Mouse (Mus musculus): ENCODE measurements around the gene Gtpbp10. TPM values are rescaled to one million over a fixed set of nuclear protein-coding genes. Genes with fewer than 3 reads are reported as not detected.
A peak's percentile ranks its signal among the peaks of the same experiment; 100 is the strongest.

Gene Gtpbp10
- 10 to 100 TPM; 10.6 to 13.6 TPM for polyA plus RNA-seq (2017; shearing (Covaris generic))

DNA sequence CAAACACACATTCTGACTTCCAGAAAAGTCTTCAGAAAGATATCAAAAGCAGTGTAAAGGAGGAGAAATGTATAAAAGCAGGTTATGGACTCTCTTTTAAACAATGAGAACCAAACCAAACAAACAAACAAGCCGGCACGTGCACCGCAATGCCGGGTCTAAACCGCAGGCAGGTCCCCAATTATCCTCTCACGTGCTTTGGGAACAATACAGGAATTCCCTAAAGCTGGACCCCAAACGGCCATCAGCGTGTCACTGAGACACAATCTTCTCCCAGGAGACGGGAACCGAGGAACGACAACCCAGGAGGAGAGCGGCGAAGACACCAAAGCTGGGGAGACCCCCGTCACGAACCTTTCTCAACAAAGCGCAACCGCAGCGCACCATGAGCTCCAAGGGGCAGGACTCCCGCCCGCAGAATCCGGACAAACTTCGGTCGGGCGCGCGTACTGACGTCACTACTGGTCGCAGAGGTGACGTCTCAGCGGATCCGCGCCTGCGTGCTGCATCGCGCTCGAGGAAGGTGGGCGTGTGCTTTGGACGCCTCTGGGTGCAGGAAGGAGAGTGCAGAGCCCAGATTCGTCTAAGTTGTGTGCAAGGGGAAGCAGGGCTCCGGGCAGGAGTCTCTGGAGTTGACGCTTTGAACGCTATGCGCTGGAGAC, at the start of gene Gtpbp10:
Gene Gtpbp10, minus strand, starts transcription at position 460 of the 662 bp plus-strand sequence.
- peak; percentile 94 for ATAC-seq

- no peak for ATAC-seq
Measured at GRCm38 (mm10) chr5:5587686-5588085, 28.3 kb upstream of the Gtpbp10 start.

GRCm38 (mm10) chr5:5573749-5574317, 14.5 kb upstream of the Gtpbp10 start, which contains the start of gene Gm8773:
Gene Gm8773 (plus strand): TSS chr5:5573799.
- ATAC-seq, result no peak

DNA sequence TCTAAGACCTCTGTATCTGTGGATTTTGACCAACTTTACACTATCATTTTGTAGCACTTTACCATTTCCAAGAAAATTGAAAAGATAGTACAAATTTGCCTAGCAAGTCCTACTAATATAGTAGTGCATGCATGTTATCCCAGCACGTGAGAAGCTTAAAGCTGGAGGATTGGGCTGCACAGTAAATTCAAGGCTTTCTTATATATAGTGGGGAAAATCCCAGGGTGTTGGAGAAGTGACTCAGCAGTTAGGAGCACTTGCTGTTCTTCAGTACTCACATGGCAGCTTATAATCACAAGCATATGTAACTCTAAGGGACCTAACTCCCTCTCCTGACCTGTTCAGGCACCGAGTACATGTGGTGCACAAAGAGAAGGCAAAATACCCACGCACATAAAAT, 3.1 kb upstream of the Gtpbp10 start:
- ATAC-seq, result no peak

DNA sequence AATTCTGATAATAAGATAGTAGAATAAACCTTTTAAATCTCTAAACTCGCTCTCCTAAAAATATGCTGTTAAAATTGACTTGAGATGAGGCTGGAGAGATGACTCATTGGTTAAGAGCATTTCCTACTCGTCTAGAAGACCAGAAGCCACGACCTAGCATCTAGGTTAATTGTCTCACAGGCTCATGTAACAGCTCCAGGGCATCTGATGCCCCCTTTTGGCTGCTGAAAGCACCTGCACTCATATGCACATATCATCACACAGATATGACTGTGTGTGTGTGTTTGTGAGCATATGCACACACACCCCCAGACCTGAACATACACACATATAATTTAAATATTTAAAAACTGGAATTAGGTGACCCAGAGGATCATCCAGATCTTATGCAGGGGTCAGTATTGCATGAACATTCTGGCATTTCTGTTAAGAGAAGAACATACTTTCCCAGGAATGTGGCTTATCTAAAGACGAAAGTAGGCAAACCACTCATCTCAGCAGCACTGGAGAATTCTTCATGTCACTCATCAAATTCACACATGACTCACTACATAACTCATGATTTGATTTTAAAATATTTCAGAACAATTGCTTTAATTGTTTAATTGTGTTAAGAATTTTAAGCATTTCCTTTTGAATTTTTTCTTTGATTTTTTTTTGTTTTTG, 1.8 kb upstream of the Gtpbp10 start:
- ATAC-seq, result no peak

GRCm38 (mm10) chr5:5559798-5560197, 460 bp upstream of the Gtpbp10 start:
- ATAC-seq, result no peak

DNA sequence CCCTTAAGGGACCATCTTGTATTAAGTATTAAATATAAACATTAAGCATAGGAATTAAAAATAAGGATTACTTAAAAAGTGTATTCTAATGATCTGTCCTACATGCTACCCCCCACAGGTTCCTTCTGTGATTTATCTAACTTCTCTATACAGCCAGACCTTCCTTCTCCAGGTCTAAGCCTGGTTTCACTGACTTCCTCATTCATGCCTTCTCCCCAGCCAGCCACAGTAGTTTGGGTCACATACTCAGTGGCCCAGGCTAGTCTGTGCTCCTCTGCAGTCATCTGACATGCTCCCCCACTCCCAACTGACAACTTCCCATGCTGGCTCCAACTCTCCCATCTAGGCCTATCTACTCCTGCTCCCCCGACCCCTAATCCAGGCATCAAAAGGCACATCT, 8.2 kb downstream of the Gtpbp10 start:
- ATAC-seq, result no peak

DNA sequence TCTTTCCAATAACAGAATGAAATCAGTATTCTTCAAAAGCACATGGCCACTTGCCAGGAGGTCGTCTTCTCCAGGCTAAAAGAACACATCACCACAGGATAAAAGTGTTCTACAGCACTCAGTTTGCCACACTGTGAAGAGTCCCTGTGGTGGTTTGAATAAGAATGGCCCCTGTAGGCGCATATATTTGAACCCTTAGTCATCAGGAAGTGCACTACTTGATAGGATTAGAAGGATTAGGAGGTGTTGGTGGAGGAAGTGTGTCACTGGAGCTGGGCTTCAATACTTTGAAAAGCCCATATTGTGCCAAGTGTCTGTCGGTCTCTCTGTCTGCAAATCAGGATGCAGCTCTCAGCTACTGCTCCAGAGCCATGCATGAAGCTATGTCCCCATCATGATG, 19.0 kb downstream of the Gtpbp10 start:
- ATAC-seq, result no peak

- no peak for ATAC-seq
Measured at GRCm38 (mm10) chr5:5539771-5540170, 19.6 kb downstream of the Gtpbp10 start.

GRCm38 (mm10) chr5:5536131-5536530, 23.2 kb downstream of the Gtpbp10 start:
- ATAC-seq, result no peak

GRCm38 (mm10) chr5:5533656-5534420, 25.5 kb downstream of the Gtpbp10 start:
- ATAC-seq, result no peak

GRCm38 (mm10) chr5:5515411-5515810, 43.9 kb downstream of the Gtpbp10 start:
- ATAC-seq, result no peak

GRCm38 (mm10) chr5:5514196-5515076, 44.9 kb downstream of the Gtpbp10 start, which contains the start of gene Cldn12:
Gene Cldn12 (minus strand): TSS chr5:5514958.
- peak; percentile 82 for ATAC-seq

DNA sequence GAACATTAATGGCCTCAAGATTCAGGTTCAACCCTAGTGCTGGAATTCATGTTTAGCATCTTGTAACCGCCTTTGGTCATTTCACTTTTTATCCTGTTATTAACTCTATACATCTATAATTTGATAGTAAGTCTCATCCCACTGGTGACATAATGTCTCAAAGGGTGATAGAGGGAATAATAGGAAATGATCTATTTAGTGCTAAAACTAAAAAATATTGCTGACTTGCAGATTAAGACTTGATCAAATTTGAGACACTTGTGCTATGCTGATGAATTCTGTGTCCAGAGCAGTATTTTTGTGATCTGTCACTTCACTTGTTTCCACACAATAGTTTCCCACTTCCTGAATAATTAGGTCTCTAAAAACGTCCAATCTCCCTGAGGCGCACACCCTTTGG, 47.9 kb downstream of the Gtpbp10 start:
- no peak for ATAC-seq

DNA sequence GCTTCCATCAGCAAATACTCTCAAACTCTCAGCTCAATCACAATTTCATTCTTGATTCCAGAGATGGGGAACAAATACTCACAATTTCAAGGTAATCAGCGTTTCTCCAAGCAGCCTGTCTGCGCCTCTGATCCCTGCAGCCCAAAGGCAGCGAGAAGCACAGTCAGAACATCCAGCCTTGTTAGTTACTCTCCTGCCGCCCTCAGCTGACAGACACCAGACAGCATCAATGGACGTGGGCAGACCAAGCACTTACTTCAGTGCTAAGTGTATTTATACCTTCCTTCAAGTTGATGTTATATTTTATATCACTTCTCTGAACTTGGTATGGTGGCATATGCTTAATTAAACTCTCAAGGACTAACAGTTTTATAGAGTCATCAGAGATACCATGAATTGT, 48.3 kb downstream of the Gtpbp10 start:
- no peak for ATAC-seq

GRCm38 (mm10) chr5:5510304-5510887, 48.9 kb downstream of the Gtpbp10 start:
- ATAC-seq, result no peak

DNA sequence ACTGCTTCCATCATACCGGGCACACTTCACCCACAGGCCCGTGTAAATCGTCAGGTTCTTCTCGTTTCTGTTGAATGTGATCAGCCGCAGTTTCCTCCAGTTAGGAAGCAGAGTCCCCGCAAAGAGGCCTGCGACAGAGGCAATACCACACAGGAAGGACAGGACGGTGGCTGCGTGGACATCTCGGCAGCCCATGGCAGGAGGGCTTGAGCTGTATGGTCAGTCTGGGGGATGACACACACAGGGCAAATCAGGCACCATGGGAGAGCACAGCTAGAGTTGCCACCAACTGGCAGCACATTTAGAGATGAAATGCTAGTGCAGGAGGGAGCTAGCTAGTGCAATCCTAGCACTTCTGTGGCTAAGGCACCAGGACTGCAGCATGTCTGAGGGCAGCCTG, 51.1 kb downstream of the Gtpbp10 start:
- ATAC-seq, result no peak

DNA sequence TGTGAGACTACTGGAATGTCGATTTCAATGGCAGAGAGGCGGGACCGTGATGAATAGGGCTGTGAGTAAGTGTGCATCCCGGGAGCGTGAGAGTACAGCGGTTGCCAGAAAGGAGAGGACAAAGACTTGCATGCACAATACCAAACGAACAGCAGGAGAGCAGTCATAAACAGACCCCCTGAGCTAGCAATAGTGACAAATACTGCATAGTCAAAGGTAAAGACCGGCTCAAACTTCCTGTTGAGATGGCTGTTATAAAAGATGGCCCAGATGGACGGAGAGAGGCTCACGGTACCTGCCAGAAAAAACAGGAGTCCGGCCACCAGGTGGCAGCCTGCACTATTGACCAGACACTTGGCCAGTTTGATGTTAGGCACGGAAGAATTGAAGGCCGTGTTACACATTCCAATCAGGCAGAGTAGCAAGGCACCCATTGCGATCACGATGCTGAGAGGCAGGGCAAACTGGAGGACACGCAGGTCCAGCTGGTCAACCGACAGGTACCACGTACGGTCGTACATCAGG, 51.6 kb downstream of the Gtpbp10 start:
- ATAC-seq, result peak; percentile 37

DNA sequence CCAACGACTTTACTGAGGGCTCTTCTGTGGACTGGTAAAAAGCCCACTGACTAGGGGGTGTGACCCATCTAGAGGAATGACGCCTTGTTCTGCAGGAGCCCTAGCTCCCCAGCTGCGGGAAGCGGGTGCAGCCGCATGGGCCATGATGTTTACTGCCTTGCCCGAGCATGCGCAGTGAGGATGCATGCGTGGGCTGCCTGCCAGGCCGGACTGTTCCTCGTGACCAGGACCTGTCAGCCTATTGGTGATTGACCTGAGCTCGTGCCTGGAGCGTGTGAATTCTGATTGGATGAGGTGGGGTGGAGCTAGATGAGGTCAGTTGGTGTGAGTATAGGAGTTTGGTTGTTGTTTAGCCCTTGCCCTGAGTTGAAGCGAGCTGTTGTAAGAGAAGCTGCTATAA, 54.9 kb downstream of the Gtpbp10 start:
- no peak for ATAC-seq

- ATAC-seq, result no peak
Measured at GRCm38 (mm10) chr5:5503381-5503780, 56.0 kb downstream of the Gtpbp10 start.

DNA sequence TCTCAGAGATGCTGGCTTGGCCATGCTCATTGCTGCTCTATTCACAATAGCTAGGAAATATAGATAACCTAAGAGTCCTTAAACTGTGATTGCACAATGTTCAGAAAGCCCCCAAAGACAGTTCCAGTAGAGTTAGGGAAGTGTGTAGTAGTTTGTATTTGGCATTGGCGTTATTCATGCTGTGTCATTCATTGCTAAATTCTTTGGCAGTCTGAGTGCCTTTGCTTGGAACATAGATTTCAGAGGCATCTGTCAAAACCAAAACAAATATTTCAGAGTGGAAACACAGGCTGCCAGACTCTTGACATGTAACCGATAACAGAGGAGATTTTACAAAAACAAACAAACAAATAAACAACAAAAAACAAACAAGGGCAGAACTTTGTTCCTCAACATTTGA, 57.8 kb downstream of the Gtpbp10 start:
- ATAC-seq, result no peak

All from CD4-positive, CD25-positive, alpha-beta regulatory T cell, adult 4 months (primary cell).